Mouse (Mus musculus): ENCODE data around the gene Rmnd5a.

Gene Rmnd5a

DNA sequence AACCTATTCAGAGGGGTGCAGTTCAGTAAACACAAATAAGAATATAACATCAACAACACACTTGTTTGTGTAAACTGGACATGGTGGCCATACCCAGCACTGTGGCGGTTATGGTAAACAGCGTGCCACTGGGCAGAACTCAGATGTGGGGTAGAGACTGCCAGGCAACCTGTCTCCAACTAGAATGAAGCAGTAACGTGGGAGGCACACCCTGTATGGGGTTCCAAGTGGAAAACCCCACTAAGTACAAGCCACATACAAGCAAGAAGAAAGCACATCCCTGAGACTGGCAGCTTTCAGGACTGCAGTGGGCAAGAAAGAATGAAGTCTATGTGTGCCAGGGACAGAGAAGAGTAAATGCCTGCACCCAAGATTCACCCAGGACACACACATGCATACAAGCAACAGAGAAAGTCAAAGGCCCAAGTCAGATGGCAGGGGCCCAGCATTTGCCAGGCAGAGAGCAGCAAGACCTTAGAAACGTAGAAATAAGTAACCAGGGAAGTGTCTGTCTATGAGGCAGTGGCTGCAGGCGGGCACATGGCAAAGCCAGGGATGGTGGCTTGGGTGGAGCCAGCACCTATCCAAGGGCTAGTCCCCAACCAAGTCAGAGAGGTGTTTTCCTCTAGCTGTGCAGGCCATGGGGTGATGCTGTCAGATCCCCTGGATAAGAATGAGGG is 68.3 kb downstream of the Rmnd5a start:
- DNase-seq (ENCODE audit: low read depth in 2 of 2, low spot score in 2 of 2) = no peak

DNA sequence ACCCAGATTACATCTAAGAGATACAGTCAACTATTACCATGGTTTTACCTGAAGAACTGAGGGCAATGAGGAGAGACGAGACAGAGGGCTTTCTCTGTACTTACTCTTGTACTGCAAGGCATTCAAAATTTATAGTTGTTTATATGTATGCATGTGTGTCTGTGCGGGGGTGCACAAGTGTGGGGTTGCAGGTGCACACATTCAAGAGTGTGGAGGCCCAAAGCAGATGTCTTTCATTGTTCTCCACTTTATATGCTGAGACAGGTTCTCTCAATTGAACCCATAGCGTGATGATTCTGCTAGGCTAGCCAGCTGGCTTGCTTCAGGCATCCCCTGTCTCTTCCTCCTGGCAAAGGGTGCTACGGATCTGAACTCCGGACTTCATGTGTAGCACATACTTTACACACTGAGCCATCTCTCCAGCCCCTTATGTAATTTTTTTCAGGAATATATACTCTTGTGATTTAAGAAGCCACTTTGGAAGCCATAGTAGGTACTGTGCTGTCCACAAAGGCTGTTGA is 69.3 kb downstream of the Rmnd5a start:
- no peak for DNase-seq (ENCODE audit: low read depth in 2 of 2, low spot score in 2 of 2)

DNA sequence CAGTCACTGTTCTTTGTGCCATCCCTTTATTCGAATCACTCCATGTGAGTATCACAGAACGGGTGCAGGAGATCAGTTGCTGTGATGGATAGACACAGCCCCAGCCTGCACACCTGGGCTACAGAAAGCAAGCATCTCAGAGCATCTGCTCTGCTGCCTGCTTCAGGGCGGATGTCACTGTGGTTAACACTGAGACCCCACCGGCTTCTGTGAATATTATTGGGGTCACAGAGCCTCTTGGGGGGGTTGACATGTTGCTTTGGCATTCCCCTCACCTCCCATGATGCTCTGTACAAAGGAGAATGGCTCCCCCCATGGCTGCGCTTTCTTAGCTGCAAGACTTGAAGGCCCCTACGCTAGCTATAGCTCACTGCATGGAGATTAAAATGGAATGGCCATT is 71.0 kb downstream of the Rmnd5a start:
- peak; percentile 66 to 69 for DNase-seq (ENCODE audit: low read depth in 2 of 2, low spot score in 2 of 2)

DNA sequence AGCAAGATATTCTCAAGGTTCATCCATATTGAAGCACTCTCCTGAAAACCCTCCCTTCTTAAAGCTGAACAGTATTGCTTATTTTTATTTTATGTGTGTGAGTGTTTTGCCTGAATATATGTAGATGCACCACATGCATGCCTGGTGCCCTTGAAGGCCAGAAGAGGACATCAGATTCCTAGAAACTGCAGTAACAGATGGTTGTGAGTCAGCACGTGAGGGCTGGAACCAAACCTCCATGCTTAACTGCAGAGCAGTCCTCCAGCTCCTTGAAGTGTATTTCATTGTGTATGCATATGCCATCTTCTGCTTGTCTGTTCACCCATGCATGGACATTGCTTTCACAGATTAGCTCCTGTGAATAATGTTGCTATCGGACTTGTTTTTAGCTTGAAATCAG is 76.4 kb downstream of the Rmnd5a start:
- no peak for DNase-seq (ENCODE audit: low read depth in 2 of 2, low spot score in 2 of 2)

DNA sequence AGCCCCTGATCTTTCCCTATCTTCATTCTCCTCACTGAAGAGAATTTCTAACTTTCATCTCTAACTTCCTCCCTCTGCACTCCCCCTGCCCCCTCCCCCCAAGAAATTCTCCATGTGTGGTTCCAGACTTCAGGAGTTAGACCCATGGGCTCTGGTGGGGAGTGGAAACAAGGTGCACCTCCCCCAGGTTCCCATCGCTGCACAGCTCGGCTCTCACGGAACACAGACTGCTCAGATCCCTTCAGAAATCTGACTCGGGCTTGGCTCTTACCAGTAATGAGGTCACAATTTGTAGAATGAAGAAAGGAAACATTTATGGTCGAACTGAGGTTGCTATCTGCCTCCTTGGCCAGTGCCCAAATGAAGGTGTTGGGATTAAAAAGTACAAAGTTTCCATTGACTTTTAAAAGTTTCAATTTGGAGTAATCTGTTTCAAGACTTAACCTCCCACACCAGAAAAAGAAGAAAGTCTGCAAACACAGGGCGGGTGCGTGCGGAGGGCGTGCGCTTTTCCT is 79.2 kb downstream of the Rmnd5a start:
- no peak for DNase-seq (ENCODE audit: low read depth in 2 of 2, low spot score in 2 of 2)

DNA sequence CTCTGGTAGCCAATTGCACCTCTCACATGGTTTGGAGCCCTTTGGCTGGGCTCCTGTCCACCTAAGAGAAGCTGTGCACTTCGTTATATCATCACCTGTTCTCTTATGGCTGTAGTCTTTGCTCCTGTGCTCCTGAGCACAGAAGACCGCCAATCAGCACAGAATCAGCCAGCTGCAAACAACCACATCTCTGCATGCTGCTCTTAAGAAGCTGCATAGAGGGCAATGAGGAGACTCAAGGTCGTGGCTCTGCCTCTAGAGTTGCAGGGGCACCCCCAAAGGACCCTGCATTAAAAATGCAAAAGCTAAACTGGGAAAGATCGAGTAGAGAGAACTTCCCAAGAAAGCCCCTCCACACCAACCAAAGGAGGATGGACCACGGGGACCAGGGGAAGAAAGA is 79.7 kb downstream of the Rmnd5a start:
- DNase-seq (ENCODE audit: low read depth in 2 of 2, low spot score in 2 of 2) = no peak

DNA sequence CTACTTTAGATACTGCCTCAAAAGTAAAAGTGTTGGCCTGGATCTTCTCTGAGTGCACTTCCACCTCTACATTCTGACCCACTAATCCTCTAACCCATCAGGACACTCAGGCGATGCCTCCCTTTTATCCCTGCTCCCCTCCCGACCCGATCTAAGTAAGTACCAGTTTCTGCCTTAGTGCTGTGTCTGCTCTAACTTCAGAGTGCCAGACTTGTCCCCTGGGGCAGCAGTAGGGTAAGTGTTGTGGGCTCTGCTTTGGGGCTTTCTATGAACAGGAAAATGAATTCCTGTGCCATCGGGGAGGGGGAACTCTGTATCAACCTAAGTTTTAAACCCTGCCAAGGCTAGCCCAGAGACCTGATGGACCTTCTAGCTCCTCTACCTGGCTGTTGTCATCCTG is 80.2 kb downstream of the Rmnd5a start:
- no peak for DNase-seq (ENCODE audit: low read depth in 2 of 2, low spot score in 2 of 2)

DNA sequence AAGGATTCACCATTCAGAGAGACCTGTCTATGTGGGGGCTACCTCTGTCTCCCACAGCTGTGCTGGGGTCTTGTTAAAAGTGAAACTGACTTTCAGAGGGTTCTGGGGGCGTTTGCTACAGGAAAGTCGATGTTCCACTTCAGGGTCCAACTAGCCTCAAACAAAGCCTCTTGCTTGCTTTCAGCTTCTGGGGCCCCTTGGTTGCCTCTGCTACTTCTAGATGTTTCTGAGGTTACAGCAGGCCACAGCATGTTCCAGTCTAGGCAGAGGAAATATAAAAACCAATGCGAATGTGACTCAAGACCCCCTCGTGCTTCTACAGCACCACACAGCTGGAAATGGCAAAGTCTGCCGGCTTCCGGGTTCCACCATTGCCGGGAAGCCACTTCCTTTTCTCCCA is 82.9 kb downstream of the Rmnd5a start:
- peak; percentile 59 to 60 for DNase-seq (ENCODE audit: low read depth in 2 of 2, low spot score in 2 of 2)

DNA sequence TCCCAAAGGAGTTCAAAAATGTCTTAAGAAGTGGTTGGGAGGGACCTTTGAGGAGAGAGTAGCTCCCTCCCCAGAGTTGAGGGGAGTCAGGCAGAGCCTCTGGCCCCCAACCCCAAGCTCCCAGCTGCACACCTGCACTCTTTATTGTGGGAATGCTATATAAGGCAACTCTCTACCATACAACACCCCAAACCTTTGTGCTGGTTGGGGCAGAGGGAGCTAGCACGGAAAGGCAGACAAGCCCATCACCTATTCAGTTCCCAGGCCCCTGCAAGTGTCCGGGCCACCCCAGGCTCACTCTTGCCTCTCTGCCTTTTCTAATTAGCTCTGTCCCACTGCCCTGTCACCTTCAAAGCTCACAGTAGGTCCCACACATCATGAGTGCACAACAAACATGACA is 86.7 kb downstream of the Rmnd5a start:
- no peak for DNase-seq (ENCODE audit: low read depth in 2 of 2, low spot score in 2 of 2)

DNA sequence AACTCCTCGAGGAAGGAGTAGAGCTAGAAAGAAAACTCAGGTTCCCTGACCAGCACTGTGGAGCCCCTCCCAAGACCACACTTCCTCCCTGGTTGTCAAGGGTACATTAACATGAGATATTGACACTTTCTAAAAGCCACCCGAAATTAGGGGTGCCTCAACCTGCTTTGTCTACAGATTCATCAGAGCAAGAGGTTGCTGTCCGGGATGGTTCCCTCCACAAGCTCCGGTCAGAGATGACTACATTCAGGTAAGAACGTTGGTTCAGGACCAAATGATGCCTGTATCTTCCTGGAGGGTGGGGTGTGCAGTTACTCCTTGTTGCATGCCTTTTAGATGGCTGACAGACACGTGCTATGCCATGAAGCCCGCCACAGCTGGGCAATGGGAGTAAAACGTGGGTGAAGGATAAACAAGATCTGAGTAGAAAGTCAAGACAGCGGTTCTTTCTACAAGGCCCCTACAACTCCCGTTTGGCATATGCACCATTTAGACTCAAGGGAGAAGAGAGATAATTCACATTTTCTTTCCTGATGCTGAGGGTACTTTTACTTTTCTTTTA is 87.5 kb downstream of the Rmnd5a start:
- DNase-seq (ENCODE audit: low read depth in 2 of 2, low spot score in 2 of 2) = no peak

DNA sequence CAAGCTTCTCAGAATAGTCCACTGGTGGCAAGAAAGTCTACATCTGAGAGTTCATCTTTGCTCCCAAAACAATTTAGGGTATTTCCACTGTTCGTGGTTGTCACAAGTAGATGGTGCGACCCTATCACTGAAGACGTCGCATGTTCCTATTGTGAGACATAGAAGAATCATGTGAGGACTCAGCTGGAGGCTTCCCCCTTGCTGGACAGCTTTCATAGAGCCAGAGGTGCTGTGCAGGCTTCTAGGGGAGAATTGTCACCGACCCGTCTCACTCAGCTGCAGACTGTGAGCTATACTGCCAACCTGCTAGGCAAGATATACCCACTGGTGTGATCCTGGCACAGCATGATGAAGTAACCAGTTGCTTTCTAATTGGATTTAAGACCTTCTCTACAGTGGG is 88.2 kb downstream of the Rmnd5a start:
- DNase-seq (ENCODE audit: low read depth in 2 of 2, low spot score in 2 of 2) = no peak

DNA sequence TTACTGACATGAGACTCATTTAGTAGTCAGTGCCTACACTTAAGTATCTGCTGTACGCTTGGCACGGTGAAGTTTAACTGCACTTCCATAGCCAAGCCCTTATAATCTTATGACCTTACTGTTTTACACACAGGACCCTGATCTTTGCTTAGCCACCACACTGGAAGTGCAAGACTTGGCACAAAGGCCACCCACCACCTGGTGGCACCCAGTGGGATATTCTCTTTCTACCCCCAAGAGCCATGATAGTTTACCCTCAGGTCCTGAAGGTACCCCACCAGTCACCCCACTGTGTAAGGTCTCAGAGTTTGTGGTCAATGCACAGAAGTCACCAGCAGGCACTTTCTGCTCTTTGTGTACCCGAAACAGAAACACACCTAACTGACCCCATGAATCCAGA is 89.2 kb downstream of the Rmnd5a start:
- DNase-seq (ENCODE audit: low read depth in 2 of 2, low spot score in 2 of 2) = peak in 1 of 2 experiments; percentile 62

DNA sequence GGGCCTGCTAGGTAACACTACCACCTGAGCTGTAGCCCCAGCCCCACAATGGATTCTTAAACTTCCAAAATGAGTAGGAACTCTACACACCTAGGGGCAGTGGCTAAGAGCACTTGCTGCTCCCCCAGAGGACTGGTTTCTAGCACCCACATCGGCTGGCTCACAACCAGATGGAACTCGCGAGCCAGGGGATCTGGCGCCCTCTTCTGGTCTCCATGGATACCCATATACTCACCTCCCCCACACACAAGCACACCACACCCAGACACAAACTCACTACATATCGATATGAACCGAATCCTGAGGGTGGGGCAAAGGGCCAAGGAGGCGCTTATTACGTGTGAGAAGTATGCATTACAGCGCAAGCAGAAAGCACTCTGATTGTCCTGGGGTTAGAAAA is 92.4 kb downstream of the Rmnd5a start:
- no peak for DNase-seq (ENCODE audit: low read depth in 2 of 2, low spot score in 2 of 2)

DNA sequence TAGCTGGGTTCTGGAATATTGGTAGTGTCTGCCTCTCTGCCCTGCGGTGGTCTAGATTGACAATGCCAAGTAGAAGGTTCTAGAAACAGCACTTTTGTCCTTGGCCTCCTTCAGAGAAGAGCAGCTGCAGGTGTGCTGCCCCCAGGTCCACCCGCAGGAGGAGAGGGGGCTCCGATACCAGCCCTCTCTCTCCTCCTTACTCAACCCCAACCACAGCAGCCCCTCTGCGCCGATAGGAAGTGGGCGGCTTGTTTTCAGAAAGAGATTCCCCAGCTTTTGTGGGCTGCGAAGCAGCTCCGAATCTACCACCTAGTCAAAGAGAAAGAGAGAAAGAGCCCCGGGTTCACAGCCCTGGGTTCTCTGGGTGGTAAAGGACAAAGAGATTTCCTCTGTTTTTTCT is 99.3 kb downstream of the Rmnd5a start:
- peak in 1 of 2 experiments; percentile 57 for DNase-seq (ENCODE audit: low read depth in 2 of 2, low spot score in 2 of 2)

DNA sequence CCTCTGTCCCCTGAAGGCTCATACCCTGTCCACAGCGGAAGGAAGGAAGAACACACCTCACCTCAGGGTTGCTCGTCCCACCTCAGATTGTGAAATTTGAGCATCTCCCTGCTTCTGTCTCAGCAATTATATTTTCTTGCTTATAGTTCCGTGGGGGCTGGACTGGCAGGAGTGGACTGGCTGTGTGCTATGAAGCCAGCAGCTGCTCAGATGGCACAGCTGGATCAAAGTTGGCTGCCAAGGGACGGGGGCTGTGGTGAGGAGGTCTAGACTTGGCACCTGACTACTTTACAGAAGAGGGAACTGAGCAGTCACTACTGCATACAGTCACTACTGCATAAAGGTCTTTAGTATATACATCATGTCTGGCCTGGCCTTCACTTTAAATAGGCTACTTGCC is 101.1 kb downstream of the Rmnd5a start:
- no peak for DNase-seq (ENCODE audit: low read depth in 2 of 2, low spot score in 2 of 2)

DNA sequence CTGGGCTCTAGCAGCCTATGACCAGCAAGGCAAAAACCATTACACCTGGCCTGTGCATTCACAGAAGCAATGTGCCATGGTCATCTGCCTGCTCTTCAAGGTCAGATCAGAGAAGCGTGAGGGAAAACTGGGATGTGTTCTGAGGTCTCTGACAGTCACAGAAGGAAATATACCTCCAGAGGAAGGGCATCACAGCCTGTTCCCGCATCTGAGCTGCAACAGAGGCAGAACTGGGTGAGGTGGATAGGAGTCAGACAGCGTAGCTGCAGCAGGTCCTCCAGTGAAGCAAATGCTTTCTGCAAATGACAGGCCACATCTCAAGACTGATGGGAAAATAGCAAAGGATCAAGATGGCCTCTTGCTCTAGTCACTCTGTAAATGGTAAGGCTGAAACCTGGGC is 101.5 kb downstream of the Rmnd5a start:
- no peak for DNase-seq (ENCODE audit: low read depth in 2 of 2, low spot score in 2 of 2)

Data from CD8-positive naive resting alpha-beta T cell, adult 2 months (primary cell).